In the genomic region with DNA sequence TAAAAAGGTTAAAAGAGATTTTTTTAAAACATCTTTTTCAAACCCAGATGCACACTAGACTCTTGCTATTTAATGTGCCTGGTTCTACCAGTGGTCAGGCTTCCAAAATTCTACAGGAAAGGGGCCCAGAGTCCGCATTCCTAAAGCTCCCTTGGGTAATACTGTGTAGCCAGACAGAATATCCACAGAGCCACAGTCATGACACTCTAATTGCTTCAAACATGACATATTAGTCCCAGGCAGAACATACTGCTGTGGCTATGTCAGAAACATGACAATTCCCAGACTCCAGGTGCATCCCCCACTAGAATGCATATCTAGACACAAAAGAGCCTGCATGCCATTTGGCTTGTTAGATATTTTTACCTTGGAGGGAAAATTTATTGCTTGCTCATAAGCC, we compare ENCODE assay signal across 17 mouse cellular contexts. TPM values are rescaled to one million over a fixed set of nuclear protein-coding genes. Genes with fewer than 3 reads are reported as not detected.
DNase-seq lines count a peak whose midpoint lies in the region; ATAC-seq and TF ChIP-seq lines count a peak whose summit lies in the region.
"Had no signal": no experiment of that assay in that cellular context is flagged by ENCODE, and none has a peak within 500 bp of the region (broad histone marks: within the 10 kb centered on the region; RNA-seq: fewer than 3 reads in every experiment).

No protein-coding gene starts in this region.

- peak overlapping the region; percentile 21; the same call in 1 of the 2 replicates for H3K27ac ChIP-seq in lung, embryonic 14.5 days (ENCODE audit: low read depth)
- peak overlapping the region; percentile 53; the same call in 1 of the 2 replicates for H3K27ac ChIP-seq in embryonic facial prominence, embryonic 14.5 days (replicated peaks; ENCODE audit: low read depth, low read length)
- 0 out of 2 replicates have a peak overlapping the region, but pooled peaks have one; percentile 33 for H3K27ac ChIP-seq in limb, embryonic 11.5 days (replicated peaks; ENCODE audit: low read depth, low read length)
- 0 out of 2 replicates have a peak overlapping the region, but pooled peaks have one; percentile 13 for H3K27ac ChIP-seq in stomach, postnatal 0 days (replicated peaks)
- H3K27ac ChIP-seq: forebrain, embryonic 12.5 days had no signal

- DNase-seq in lung, embryonic 14.5 days, result no peak
- DNase-seq in lung, postnatal 25 days (ENCODE audit: low spot score), result no peak
- DNase-seq in embryonic facial prominence, embryonic 14.5 days (ENCODE audit: low spot score), result no peak
- no peak for DNase-seq in limb, embryonic 11.5 days (ENCODE audit: low spot score)
- no peak for DNase-seq in stomach, postnatal 0 days (ENCODE audit: low spot score)
- no peak for DNase-seq in right cerebral cortex, adult 2 months (ENCODE audit: low spot score in 2 of 2)
- DNase-seq: gastrocnemius, postnatal 36 days; left cerebral cortex, postnatal 4 days; lung, adult 18-20 months; midbrain, embryonic 14.5 days; spleen, adult 18-20 months; thymus, postnatal 25 days had no signal

- no peak for TF ChIP-seq EP300 in stomach, postnatal 0 days (optimal IDR thresholded peaks at IDR 0.05)

- no peak for ATAC-seq in lung, embryonic 14.5 days (ENCODE audit: insufficient read depth)
- no peak for ATAC-seq in embryonic facial prominence, embryonic 14.5 days (ENCODE audit: low read depth)
- ATAC-seq in limb, embryonic 11.5 days (ENCODE audit: insufficient number of reproducible peaks, low FRiP score, low TSS enrichment, low read depth), result peak; percentile 74
- no peak for ATAC-seq in stomach, postnatal 0 days (ENCODE audit: low FRiP score, low TSS enrichment)
- no peak for ATAC-seq in activated CD4-positive, CD25-positive, alpha-beta regulatory T cell, adult 4 months
- ATAC-seq: CD4-positive, CD25-positive, alpha-beta regulatory T cell, adult 4 months had no signal

- no peaks in the 10 kb centered on the region for H3K27me3 ChIP-seq in lung, embryonic 14.5 days (ENCODE audit: insufficient read depth, low read length)
- H3K27me3 ChIP-seq in embryonic facial prominence, embryonic 14.5 days (replicated peaks; ENCODE audit: control insufficient read depth, insufficient read depth, low read length), result no peaks in the 10 kb centered on the region
- H3K27me3 ChIP-seq in limb, embryonic 11.5 days (ENCODE audit: control insufficient read depth, insufficient read depth, low read length), result no peaks in the 10 kb centered on the region
- no peaks in the 10 kb centered on the region for H3K27me3 ChIP-seq in stomach, postnatal 0 days (ENCODE audit: control insufficient read depth, insufficient read depth, low read length)
- H3K27me3 ChIP-seq: forebrain, embryonic 12.5 days; heart, embryonic 12.5 days had no signal

- H3K9ac ChIP-seq in lung, embryonic 14.5 days, result no peak overlapping the region
- no peak overlapping the region for H3K9ac ChIP-seq in embryonic facial prominence, embryonic 14.5 days (ENCODE audit: low read depth, low read length)
- no peak overlapping the region for H3K9ac ChIP-seq in limb, embryonic 11.5 days (ENCODE audit: low read length)
- no peak overlapping the region for H3K9ac ChIP-seq in stomach, postnatal 0 days (ENCODE audit: low read length)
- H3K9ac ChIP-seq: forebrain, embryonic 12.5 days; heart, embryonic 12.5 days had no signal

- no peaks in the 10 kb centered on the region for H3K9me3 ChIP-seq in lung, embryonic 14.5 days (ENCODE audit: low read depth, low read length)
- H3K9me3 ChIP-seq in embryonic facial prominence, embryonic 14.5 days (ENCODE audit: control insufficient read depth, low read length), result no peaks in the 10 kb centered on the region
- H3K9me3 ChIP-seq in limb, embryonic 11.5 days (ENCODE audit: control insufficient read depth, low read length), result no peaks in the 10 kb centered on the region
- no peaks in the 10 kb centered on the region for H3K9me3 ChIP-seq in stomach, postnatal 0 days (ENCODE audit: control insufficient read depth, low read length)
- H3K9me3 ChIP-seq: forebrain, embryonic 12.5 days; G1E; heart, embryonic 12.5 days had no signal

- H3K4me1 ChIP-seq in lung, embryonic 14.5 days (ENCODE audit: insufficient read depth), result no peaks in the 10 kb centered on the region
- H3K4me1 ChIP-seq in embryonic facial prominence, embryonic 14.5 days (ENCODE audit: control insufficient read depth, insufficient read depth, low read length), result peaks cover 13% of the 10 kb centered on the region; the same call in 1 of the 2 replicates
- H3K4me1 ChIP-seq in limb, embryonic 11.5 days (ENCODE audit: control insufficient read depth, insufficient read depth, low read length), result 0 out of 2 replicates have a peak, but pooled peaks cover 3% of the 10 kb centered on the region
- no peaks in the 10 kb centered on the region for H3K4me1 ChIP-seq in stomach, postnatal 0 days (replicated peaks; ENCODE audit: control insufficient read depth, insufficient read depth)
- H3K4me1 ChIP-seq: forebrain, embryonic 12.5 days had no signal

- no peak for TF ChIP-seq CTCF in lung, embryonic 14.5 days (IDR thresholded peaks at IDR 0.05; ENCODE audit: low read depth)
- TF ChIP-seq CTCF in stomach, postnatal 0 days (IDR thresholded peaks at IDR 0.05; ENCODE audit: low read depth), result no peak

- H3K4me3 ChIP-seq in lung, embryonic 14.5 days (ENCODE audit: low read depth, low read length), result no peak overlapping the region
- H3K4me3 ChIP-seq in embryonic facial prominence, embryonic 14.5 days (ENCODE audit: low read depth, low read length), result no peak overlapping the region
- H3K4me3 ChIP-seq in limb, embryonic 11.5 days (ENCODE audit: low read depth, low read length), result no peak overlapping the region
- H3K4me3 ChIP-seq in stomach, postnatal 0 days (ENCODE audit: low read depth, low read length), result no peak overlapping the region
- H3K4me3 ChIP-seq: forebrain, embryonic 12.5 days; heart, embryonic 12.5 days had no signal

- H3K4me2 ChIP-seq in lung, embryonic 14.5 days, result no peak overlapping the region
- no peak overlapping the region for H3K4me2 ChIP-seq in embryonic facial prominence, embryonic 14.5 days (ENCODE audit: low read depth, low read length)
- no peak overlapping the region for H3K4me2 ChIP-seq in limb, embryonic 11.5 days (ENCODE audit: low read depth, severe bottlenecking)
- H3K4me2 ChIP-seq in stomach, postnatal 0 days (replicated peaks; ENCODE audit: low read depth), result no peak overlapping the region
- H3K4me2 ChIP-seq: forebrain, embryonic 12.5 days; heart, embryonic 12.5 days had no signal

- H3K36me3 ChIP-seq in lung, embryonic 14.5 days (ENCODE audit: insufficient read depth), result no peaks in the 10 kb centered on the region
- H3K36me3 ChIP-seq in embryonic facial prominence, embryonic 14.5 days (ENCODE audit: control insufficient read depth, insufficient read depth, low read length), result no peaks in the 10 kb centered on the region
- no peaks in the 10 kb centered on the region for H3K36me3 ChIP-seq in limb, embryonic 11.5 days (ENCODE audit: control insufficient read depth, insufficient read depth, low read length)
- H3K36me3 ChIP-seq in stomach, postnatal 0 days (ENCODE audit: control insufficient read depth, insufficient read depth, low read length), result no peaks in the 10 kb centered on the region
- H3K36me3 ChIP-seq: forebrain, embryonic 12.5 days; G1E; heart, embryonic 12.5 days had no signal

- WGBS in lung, embryonic 14.5 days, result 89% methylated on average over 1 of the region's 1 CpGs
- 66% methylated on average over 1 of the region's 1 CpGs for WGBS in embryonic facial prominence, embryonic 14.5 days
- WGBS in limb, embryonic 11.5 days, result 68% methylated on average over 1 of the region's 1 CpGs
- WGBS in stomach, postnatal 0 days, result 57% methylated on average over 1 of the region's 1 CpGs

RNA-seq across cellular contexts. Expression of gene Ddc, which starts 35.4 kb away (rescaled TPM):
- 13.1 and 13.4 TPM in 2 replicates for polyA plus RNA-seq in lung, embryonic 14.5 days (2014; fragmentation: Nextera tagmentation; extraction: Ambion mirVana)
- 32.5 and 48.4 TPM in 2 replicates for polyA plus RNA-seq in embryonic facial prominence, embryonic 14.5 days (2014; fragmentation: Nextera tagmentation; extraction: Ambion mirVana)
- 9.2 and 10.2 TPM in 2 replicates for polyA plus RNA-seq in limb, embryonic 11.5 days (2014; fragmentation: Nextera tagmentation; extraction: Ambion mirVana)
- 24.0 and 24.1 TPM in 2 replicates for polyA plus RNA-seq in stomach, postnatal 0 days (2015; fragmentation: Nextera tagmentation; extraction: Ambion mirVana)
- 1 to 10 TPM; 1.9 to 2.4 TPM for polyA plus RNA-seq in activated CD4-positive, CD25-positive, alpha-beta regulatory T cell, adult 4 months (2017; shearing (Covaris generic))

RNA-seq across cellular contexts. Expression of gene Fignl1, which starts 53.7 kb away (rescaled TPM):
- polyA plus RNA-seq in lung, embryonic 14.5 days (2014; fragmentation: Nextera tagmentation; extraction: Ambion mirVana), result 97.5 and 102 TPM in 2 replicates
- 45.5 and 55.6 TPM in 2 replicates for polyA plus RNA-seq in embryonic facial prominence, embryonic 14.5 days (2014; fragmentation: Nextera tagmentation; extraction: Ambion mirVana)
- 96.7 and 102 TPM in 2 replicates for polyA plus RNA-seq in limb, embryonic 11.5 days (2014; fragmentation: Nextera tagmentation; extraction: Ambion mirVana)
- 9.5 and 10.5 TPM in 2 replicates for polyA plus RNA-seq in stomach, postnatal 0 days (2015; fragmentation: Nextera tagmentation; extraction: Ambion mirVana)
- polyA plus RNA-seq in activated CD4-positive, CD25-positive, alpha-beta regulatory T cell, adult 4 months (2017; shearing (Covaris generic)), result 10 to 100 TPM; 23.8 to 32.5 TPM
